In genomic region chr9:32312208-32312607, GRCm38 (mm10) we compare ENCODE assay signal across 17 mouse cellular contexts. TPM values are rescaled to one million over a fixed set of nuclear protein-coding genes. Genes with fewer than 3 reads are reported as not detected.
DNase-seq lines count a peak whose midpoint lies in the region; ATAC-seq lines count a peak whose summit lies in the region.
"Had no signal": no experiment of that assay in that cellular context is flagged by ENCODE, and none has a peak within 500 bp of the region (broad histone marks: within the 10 kb centered on the region; RNA-seq: fewer than 3 reads in every experiment).

No protein-coding gene starts in this region.

- H3K9ac ChIP-seq in intestine, embryonic 15.5 days = no peak overlapping the region
- H3K9ac ChIP-seq in intestine, embryonic 16.5 days (ENCODE audit: low read depth, low read length) = no peak overlapping the region
- no peak overlapping the region for H3K9ac ChIP-seq in midbrain, embryonic 15.5 days
- H3K9ac ChIP-seq in midbrain, embryonic 11.5 days (ENCODE audit: low read length) = no peak overlapping the region
- no peak overlapping the region for H3K9ac ChIP-seq in stomach, embryonic 15.5 days
- H3K9ac ChIP-seq: limb, embryonic 15.5 days; liver, postnatal 0 days had no signal

- peaks cover 52% of the 10 kb centered on the region for H3K4me1 ChIP-seq in heart, embryonic 10.5 days
- H3K4me1 ChIP-seq in intestine, embryonic 15.5 days (replicated peaks) = no peaks in the 10 kb centered on the region
- peaks cover 5% of the 10 kb centered on the region; the same call in 1 of the 2 replicates for H3K4me1 ChIP-seq in intestine, embryonic 16.5 days (ENCODE audit: control insufficient read depth, insufficient read depth, low read length)
- peaks cover 7% of the 10 kb centered on the region for H3K4me1 ChIP-seq in midbrain, embryonic 15.5 days
- no peaks in the 10 kb centered on the region; the same call in 1 of the 2 replicates for H3K4me1 ChIP-seq in midbrain, embryonic 11.5 days (ENCODE audit: control insufficient read depth, insufficient read depth, low read length)
- H3K4me1 ChIP-seq in stomach, embryonic 15.5 days = no peaks in the 10 kb centered on the region

- no peak for ATAC-seq in intestine, embryonic 15.5 days
- no peak for ATAC-seq in intestine, embryonic 16.5 days
- ATAC-seq in midbrain, embryonic 15.5 days (replicated peaks) = no peak
- ATAC-seq in midbrain, embryonic 11.5 days (ENCODE audit: low FRiP score) = no peak
- ATAC-seq in stomach, embryonic 15.5 days (ENCODE audit: insufficient read depth, low FRiP score, low read depth) = no peak
- ATAC-seq: liver, postnatal 0 days had no signal

- no peak for DNase-seq in heart, embryonic 10.5 days (ENCODE audit: low spot score)
- DNase-seq in heart, postnatal 4 days = no peak
- no peak for DNase-seq in midbrain, embryonic 11.5 days (ENCODE audit: low spot score, missing footprints)
- no peak for DNase-seq in cerebellum, postnatal 14 days
- DNase-seq: B cell, adult 2 months; cerebellum, adult 9-11 months; gastrocnemius, postnatal 10 days; kidney, adult 9 months; liver, postnatal 0 days; thymus, adult 18-20 months had no signal

- H3K4me3 ChIP-seq in heart, embryonic 10.5 days = no peak overlapping the region
- H3K4me3 ChIP-seq in intestine, embryonic 15.5 days (replicated peaks) = no peak overlapping the region
- no peak overlapping the region for H3K4me3 ChIP-seq in intestine, embryonic 16.5 days (ENCODE audit: low read length)
- no peak overlapping the region for H3K4me3 ChIP-seq in midbrain, embryonic 15.5 days
- no peak overlapping the region for H3K4me3 ChIP-seq in midbrain, embryonic 11.5 days (ENCODE audit: low read depth, low read length)
- no peak overlapping the region for H3K4me3 ChIP-seq in stomach, embryonic 15.5 days (replicated peaks)
- H3K4me3 ChIP-seq: left cerebral cortex, adult 2 months; limb, embryonic 15.5 days had no signal

- H3K36me3 ChIP-seq in heart, embryonic 10.5 days = peaks cover 22% of the 10 kb centered on the region
- H3K36me3 ChIP-seq in intestine, embryonic 15.5 days = no peaks in the 10 kb centered on the region
- no peaks in the 10 kb centered on the region for H3K36me3 ChIP-seq in intestine, embryonic 16.5 days (ENCODE audit: control insufficient read depth, insufficient read depth, low read length)
- H3K36me3 ChIP-seq in midbrain, embryonic 15.5 days (replicated peaks) = no peaks in the 10 kb centered on the region
- H3K36me3 ChIP-seq in midbrain, embryonic 11.5 days (ENCODE audit: control insufficient read depth, insufficient read depth, low read length) = no peaks in the 10 kb centered on the region
- no peaks in the 10 kb centered on the region for H3K36me3 ChIP-seq in stomach, embryonic 15.5 days
- H3K36me3 ChIP-seq: limb, embryonic 15.5 days had no signal

- peak overlapping the region; percentile 62 for H3K27ac ChIP-seq in heart, embryonic 10.5 days
- no peak overlapping the region for H3K27ac ChIP-seq in intestine, embryonic 15.5 days
- H3K27ac ChIP-seq in intestine, embryonic 16.5 days (ENCODE audit: low read length) = no peak overlapping the region
- no peak overlapping the region for H3K27ac ChIP-seq in midbrain, embryonic 15.5 days
- no peak overlapping the region for H3K27ac ChIP-seq in midbrain, embryonic 11.5 days (ENCODE audit: low read depth, low read length)
- no peak overlapping the region for H3K27ac ChIP-seq in stomach, embryonic 15.5 days
- H3K27ac ChIP-seq: left cerebral cortex, adult 2 months; limb, embryonic 15.5 days had no signal

- peak overlapping the region; percentile 36 for H3K4me2 ChIP-seq in intestine, embryonic 15.5 days (replicated peaks)
- H3K4me2 ChIP-seq in intestine, embryonic 16.5 days (ENCODE audit: low read depth, low read length) = no peak overlapping the region
- 0 out of 2 replicates have a peak overlapping the region, but pooled peaks have one; percentile 8 for H3K4me2 ChIP-seq in midbrain, embryonic 15.5 days
- H3K4me2 ChIP-seq in midbrain, embryonic 11.5 days = no peak overlapping the region
- H3K4me2 ChIP-seq in stomach, embryonic 15.5 days = peak overlapping the region; percentile 19; the same call in 1 of the 2 replicates
- H3K4me2 ChIP-seq: heart, embryonic 11.5 days; limb, embryonic 15.5 days had no signal

- H3K27me3 ChIP-seq in heart, embryonic 10.5 days (ENCODE audit: insufficient read depth, poor library complexity, severe bottlenecking) = no peaks in the 10 kb centered on the region
- H3K27me3 ChIP-seq in intestine, embryonic 15.5 days (replicated peaks) = no peaks in the 10 kb centered on the region; the same call in 1 of the 2 replicates
- H3K27me3 ChIP-seq in intestine, embryonic 16.5 days (replicated peaks; ENCODE audit: control insufficient read depth, insufficient read depth, low read length) = no peaks in the 10 kb centered on the region
- H3K27me3 ChIP-seq in midbrain, embryonic 15.5 days (replicated peaks) = no peaks in the 10 kb centered on the region
- no peaks in the 10 kb centered on the region for H3K27me3 ChIP-seq in midbrain, embryonic 11.5 days (ENCODE audit: control insufficient read depth, insufficient read depth, low read length)
- no peaks in the 10 kb centered on the region for H3K27me3 ChIP-seq in stomach, embryonic 15.5 days (replicated peaks)

- no peaks in the 10 kb centered on the region for H3K9me3 ChIP-seq in heart, embryonic 10.5 days
- H3K9me3 ChIP-seq in intestine, embryonic 15.5 days = no peaks in the 10 kb centered on the region
- no peaks in the 10 kb centered on the region for H3K9me3 ChIP-seq in intestine, embryonic 16.5 days (ENCODE audit: control insufficient read depth, low read length)
- no peaks in the 10 kb centered on the region for H3K9me3 ChIP-seq in midbrain, embryonic 15.5 days
- H3K9me3 ChIP-seq in midbrain, embryonic 11.5 days (ENCODE audit: control insufficient read depth, low read length) = no peaks in the 10 kb centered on the region
- H3K9me3 ChIP-seq in stomach, embryonic 15.5 days = no peaks in the 10 kb centered on the region
- H3K9me3 ChIP-seq: limb, embryonic 15.5 days had no signal

- 64% methylated on average over 4 of the region's 4 CpGs for WGBS in heart, embryonic 10.5 days
- 46% methylated on average over 4 of the region's 4 CpGs for WGBS in intestine, embryonic 15.5 days
- 51% methylated on average over 4 of the region's 4 CpGs for WGBS in intestine, embryonic 16.5 days
- 70% methylated on average over 4 of the region's 4 CpGs for WGBS in midbrain, embryonic 15.5 days
- 86% methylated on average over 4 of the region's 4 CpGs for WGBS in midbrain, embryonic 11.5 days
- WGBS in stomach, embryonic 15.5 days = 47% methylated on average over 4 of the region's 4 CpGs

RNA-seq across cellular contexts. Expression of gene Kcnj5, which starts 31.9 kb away (rescaled TPM):
- polyA plus RNA-seq in heart, embryonic 10.5 days (2016; fragmentation: Nextera tagmentation; extraction: Ambion mirVana) = 24.1 and 40.0 TPM in 2 replicates
- total RNA-seq in heart, postnatal 4 days (2021) = 10 to 100 TPM; 41.6 to 43.6 TPM
- polyA plus RNA-seq in intestine, embryonic 15.5 days (2015; fragmentation: Nextera tagmentation; extraction: Ambion mirVana) = 0.10 and 0.15 TPM in 2 replicates
- polyA plus RNA-seq in intestine, embryonic 16.5 days (2015; fragmentation: Nextera tagmentation; extraction: Ambion mirVana) = 0.09 and 0.15 TPM in 2 replicates
- polyA plus RNA-seq in midbrain, embryonic 15.5 days (2015; fragmentation: Nextera tagmentation; extraction: Ambion mirVana) = 0.80 and 1.3 TPM in 2 replicates
- 0.17 and 0.33 TPM in 2 replicates for polyA plus RNA-seq in midbrain, embryonic 11.5 days (2014; fragmentation: Nextera tagmentation; extraction: Ambion mirVana)
- polyA plus RNA-seq in stomach, embryonic 15.5 days (2015; fragmentation: Nextera tagmentation; extraction: Ambion mirVana) = 0.08 and 0.13 TPM in 2 replicates

Comparison
In these comparisons a context has a peak if more than half of its experiments do, and no peak if none do; other contexts are left out.
1. H3K4me2 ChIP-seq: peak in intestine, embryonic 15.5 days (single experiment), midbrain, embryonic 15.5 days (single experiment) and stomach, embryonic 15.5 days (single experiment); none in intestine, embryonic 16.5 days (single experiment) and midbrain, embryonic 11.5 days (single experiment).
2. RNA of gene Kcnj5, which starts 31.9 kb away (polyA plus RNA-seq): 24.1 to 40.0 TPM in heart, embryonic 10.5 days; 0.80 to 1.3 TPM in midbrain, embryonic 15.5 days, 0.17 to 0.33 TPM in midbrain, embryonic 11.5 days, 0.10 to 0.15 TPM in intestine, embryonic 15.5 days, 0.09 to 0.15 TPM in intestine, embryonic 16.5 days and 0.08 to 0.13 TPM in stomach, embryonic 15.5 days; every median in the first group is over 10 times any median in the second.